Mouse (Mus musculus): Measurements from ENCODE around the gene Gm28308.

- TF ChIP-seq CHD1 (IDR thresholded peaks at IDR 0.05; ENCODE audit: low read depth, low read length) (no peak), CTCF (conservative IDR thresholded peaks at IDR 0.05 in 1 of 2, IDR thresholded peaks at IDR 0.05 in 1 of 2; ENCODE audit: low read depth in 2 of 2, low read length in 2 of 2) (no peak), POLR2A (IDR thresholded peaks at IDR 0.05; ENCODE audit: low read depth, low read length) (no peak), MAZ (IDR thresholded peaks at IDR 0.05; ENCODE audit: low read depth, low read length) (no peak), ELF1 (IDR thresholded peaks at IDR 0.05; ENCODE audit: low read depth, low read length) (no peak), E2F4 (IDR thresholded peaks at IDR 0.05; ENCODE audit: insufficient replicate concordance, low read depth, low read length) (no peak), ZC3H11A (IDR thresholded peaks at IDR 0.05; ENCODE audit: low read depth, low read length) (no peak), TBP (conservative IDR thresholded peaks at IDR 0.05; ENCODE audit: low read depth, low read length) (no peak)
These were observed 46.6 kb downstream of the Gm28308 start for GRCm38 (mm10) chr6:52166431-52167077.
